Mouse (Mus musculus) megakaryocyte, embryonic 14.5 days (primary cell): ENCODE data around the gene Emilin2.

Source experiments
- FLI1 ChIP-seq: IDR thresholded peaks from 2 replicates; pipeline ENCODE4 v1.6.1; 2012; ENCODE audit warnings: low read length, inconsistent platforms, mixed read lengths
- GATA1 ChIP-seq: IDR thresholded peaks from 3 replicates; pipeline ENCODE4 v1.6.1; 2012; ENCODE audit warnings: mixed read lengths, low read length, inconsistent platforms, borderline replicate concordance

GRCm38 (mm10) chr17:71224521-71224920 is 87.3 kb downstream of the Emilin2 start:
- TF ChIP-seq GATA1: no peak
- TF ChIP-seq FLI1: no peak
